Mouse (Mus musculus) megakaryocyte progenitor cell, adult 5-6 weeks (primary cell): ENCODE measurements around the gene Bcl11b. TPM values are rescaled to one million over a fixed set of nuclear protein-coding genes. Genes with fewer than 3 reads are reported as not detected.
A peak's percentile ranks its signal among the peaks of the same experiment; 100 is the strongest.

Experiments used
- ATAC-seq: replicated peaks from 2 replicates; pipeline ENCODE4 v1.8.0; 2016; ENCODE audit warnings: mild to moderate bottlenecking, moderate TSS enrichment, inconsistent platforms; ENCODE audit not compliant: poor library complexity
- total RNA-seq, 2 experiments: library from RNA; stranded (forward) in 1 of 2; stranded (reverse) in 1 of 2; fragments of 157-497, 149-512 nt in 1 of 2; fragments of 200-1000 nt in 1 of 2; gene quantifications; 2 replicates each; pipeline versions ENCODE4 v1.2.3 to v1.2.4; 2015 to 2017

Bcl11b gene
- total RNA-seq, 2 experiments from 2014 or later = 0.02 to 0.33 TPM

- no peak for ATAC-seq
Observed at GRCm38 (mm10) chr12:107974504-107974903, 28.9 kb downstream of the Bcl11b start.

DNA sequence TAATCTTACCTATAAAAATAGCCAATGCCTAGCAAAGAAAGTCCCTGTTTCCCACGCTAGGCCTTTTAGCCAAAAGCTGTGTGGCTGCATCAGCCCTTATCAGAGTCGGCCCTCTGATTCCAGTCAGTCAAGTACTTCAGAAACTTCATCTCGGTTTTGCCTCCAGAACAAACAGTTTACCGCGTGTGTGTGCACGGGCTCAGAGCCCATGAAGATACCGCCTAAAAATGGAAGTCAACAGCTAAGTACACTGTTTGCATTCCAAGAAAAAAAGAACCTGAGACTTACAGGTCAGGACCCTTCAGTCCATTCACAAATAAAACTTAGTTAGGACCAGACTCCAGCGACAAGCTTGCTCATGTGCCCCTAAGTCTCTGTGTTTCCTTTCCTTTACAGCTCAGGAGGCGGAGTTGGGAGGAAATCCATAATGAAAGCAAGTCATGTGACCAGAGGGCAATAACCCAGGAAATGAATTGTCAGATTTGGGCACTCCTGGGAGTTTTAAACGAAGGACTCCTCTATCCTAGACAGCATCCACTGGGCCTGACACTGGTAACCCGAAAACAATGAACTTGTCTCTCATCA lies 29.8 kb downstream of the Bcl11b start:
- ATAC-seq = no peak

- no peak for ATAC-seq
Observed at GRCm38 (mm10) chr12:107971081-107971780, 32.2 kb downstream of the Bcl11b start.

DNA sequence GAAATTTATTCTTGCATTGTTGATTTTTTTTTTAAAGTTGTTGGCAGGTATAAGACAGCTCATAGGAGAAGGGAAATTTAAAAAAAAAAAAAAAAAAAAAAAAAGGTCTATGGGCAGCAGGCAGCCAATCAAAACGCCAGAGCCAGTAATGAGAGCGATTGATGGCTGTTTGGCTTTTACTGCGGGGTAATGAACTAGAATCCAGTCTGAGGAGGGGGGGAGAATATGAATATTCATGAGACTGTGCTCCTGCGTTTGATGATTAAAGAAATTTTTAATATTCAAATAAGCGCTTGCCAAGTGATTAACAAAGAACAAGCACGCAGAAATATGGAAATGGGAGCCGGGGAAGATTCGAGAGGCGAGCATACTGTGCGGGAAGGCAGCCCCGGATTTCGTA lies 32.8 kb downstream of the Bcl11b start:
- no peak for ATAC-seq

DNA sequence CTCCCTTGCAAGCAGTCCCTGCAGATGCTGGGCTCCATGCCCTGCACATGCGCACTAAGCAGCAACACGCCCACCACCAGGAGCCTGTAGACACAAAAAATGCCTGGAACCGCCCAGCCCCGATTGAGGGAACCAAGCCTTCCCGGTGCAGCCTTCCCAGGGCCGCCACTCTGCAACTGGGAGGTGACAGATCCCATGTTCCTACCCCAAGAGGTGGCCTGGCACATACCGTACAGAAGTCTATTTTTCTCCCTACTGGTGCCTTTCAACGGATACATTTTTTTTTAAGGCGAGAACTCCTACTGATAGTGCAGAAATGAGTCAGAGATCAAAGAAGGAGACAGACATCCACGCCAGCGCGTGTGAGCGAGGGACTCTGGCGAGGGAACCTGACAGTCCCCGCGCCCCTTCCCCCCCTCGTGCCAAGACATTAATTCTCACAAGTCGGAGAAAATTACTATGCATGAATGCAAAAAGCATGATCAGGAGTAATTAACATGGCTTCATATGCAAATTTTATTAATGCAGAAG lies 33.5 kb downstream of the Bcl11b start:
- no peak for ATAC-seq

- no peak for ATAC-seq
Observed at GRCm38 (mm10) chr12:107969126-107969525, 34.3 kb downstream of the Bcl11b start.

GRCm38 (mm10) chr12:107968331-107968730 lies 35.1 kb downstream of the Bcl11b start:
- ATAC-seq = no peak

DNA sequence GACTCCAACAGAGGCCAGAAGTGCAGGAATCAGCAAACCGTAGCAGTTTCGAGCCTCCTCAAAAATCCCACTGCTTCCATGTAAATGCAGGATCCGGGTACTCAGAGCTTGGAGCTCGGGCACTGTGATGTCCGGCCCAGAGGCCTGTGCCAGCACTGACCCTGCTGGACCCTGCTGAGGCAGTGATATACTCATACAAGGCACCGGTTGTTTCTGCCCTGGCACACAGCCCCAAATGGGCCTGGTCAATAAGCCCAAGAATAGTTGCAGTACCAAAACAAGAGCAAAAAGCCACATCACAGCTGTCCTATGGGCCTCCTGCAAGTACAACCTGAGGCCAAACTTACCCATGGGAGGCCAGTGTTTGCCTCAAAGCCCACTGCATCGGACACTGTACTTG lies 36.4 kb downstream of the Bcl11b start:
- ATAC-seq = no peak

DNA sequence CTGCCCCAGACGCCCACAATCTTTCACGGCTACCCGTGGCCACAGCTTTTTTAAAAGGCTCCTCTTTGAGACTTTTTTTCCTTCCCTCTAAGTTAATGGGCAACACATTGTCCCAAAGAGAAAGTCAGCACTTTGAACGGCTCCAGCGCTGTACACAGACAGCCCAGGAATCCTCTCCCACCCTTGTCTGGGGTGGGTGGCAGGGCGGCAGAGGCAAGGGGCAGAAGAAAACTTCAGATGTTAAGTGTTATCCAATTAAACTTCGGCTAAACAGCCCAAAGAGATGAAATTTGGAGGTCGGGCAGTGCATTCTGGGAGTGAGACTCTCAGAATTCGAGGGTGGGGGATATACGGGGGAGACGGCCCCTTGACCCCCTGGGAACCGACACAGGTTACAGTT lies 38.3 kb downstream of the Bcl11b start:
- no peak for ATAC-seq

GRCm38 (mm10) chr12:107964396-107965085 lies 38.9 kb downstream of the Bcl11b start:
- no peak for ATAC-seq

DNA sequence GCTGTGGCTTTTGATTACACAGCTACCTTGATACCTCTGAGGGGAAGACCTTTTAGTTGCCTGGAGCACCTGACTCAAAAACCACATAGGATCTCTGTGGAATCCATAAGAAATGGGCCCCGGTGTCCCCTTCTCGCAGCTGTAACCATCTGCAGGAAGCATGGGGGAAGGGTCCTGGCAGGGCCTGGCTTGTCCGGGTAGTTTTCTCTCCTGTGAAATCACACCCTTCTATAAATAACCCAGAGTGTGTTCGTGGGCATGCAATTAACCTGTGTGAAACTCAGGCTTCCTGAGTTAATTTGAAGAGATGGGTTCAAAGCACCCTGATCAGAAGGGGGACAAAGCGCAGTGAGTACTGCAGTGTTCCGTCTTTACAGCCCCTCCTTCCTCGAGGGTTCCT lies 40.5 kb downstream of the Bcl11b start:
- no peak for ATAC-seq

DNA sequence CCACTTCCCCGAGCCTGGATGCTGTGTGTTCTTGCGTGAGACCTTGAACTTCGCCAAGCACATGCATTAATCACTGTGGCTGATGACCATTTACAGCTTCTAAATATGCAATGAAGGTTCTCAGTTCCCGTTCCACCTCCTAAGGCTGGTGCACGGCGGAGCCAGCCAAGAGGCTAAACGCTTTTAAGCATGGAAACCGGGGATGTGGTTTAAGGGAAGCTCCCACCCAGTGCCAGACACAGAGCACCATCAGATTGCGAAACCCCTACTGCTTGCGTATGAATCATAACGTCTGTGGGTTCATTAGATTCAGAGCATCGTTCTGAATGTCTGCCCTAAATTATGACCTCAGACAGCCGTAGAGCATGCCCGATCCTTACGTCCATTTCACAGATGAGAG lies 41.6 kb downstream of the Bcl11b start:
- ATAC-seq = peak; percentile 80

DNA sequence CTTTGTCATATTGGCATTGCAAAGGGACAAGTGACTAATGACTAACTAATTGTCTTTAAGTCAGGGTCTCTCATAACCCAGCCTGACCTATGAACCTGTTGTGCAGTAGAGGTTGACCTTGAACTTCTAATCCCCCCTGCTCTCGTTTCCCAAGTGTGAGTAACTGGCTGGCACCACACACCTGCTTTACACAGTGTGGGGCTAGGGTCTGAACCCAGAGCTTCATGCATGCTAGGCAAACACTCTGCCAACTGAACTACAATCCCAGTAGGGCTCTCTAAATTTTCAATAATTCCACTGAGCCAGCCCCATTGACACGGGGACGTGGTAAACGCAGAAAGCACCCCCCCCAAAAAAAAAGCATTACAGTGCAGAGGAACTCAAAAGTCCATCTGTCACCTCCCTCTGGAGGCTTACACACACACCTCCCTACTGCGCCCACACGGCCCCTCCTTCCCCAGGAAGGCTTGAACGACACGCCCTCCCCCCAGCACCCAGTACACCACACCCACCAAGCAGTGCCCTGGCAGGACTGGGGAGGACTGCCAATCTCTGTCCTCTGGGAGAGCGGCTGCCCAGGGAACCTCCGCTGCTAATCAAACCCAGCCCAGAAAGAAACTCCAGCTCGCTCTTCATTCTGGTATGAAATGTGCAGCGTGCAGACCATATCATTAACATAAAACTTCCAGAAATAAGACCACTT lies 42.5 kb downstream of the Bcl11b start:
- no peak for ATAC-seq

GRCm38 (mm10) chr12:107960365-107960764 lies 43.0 kb downstream of the Bcl11b start:
- no peak for ATAC-seq

DNA sequence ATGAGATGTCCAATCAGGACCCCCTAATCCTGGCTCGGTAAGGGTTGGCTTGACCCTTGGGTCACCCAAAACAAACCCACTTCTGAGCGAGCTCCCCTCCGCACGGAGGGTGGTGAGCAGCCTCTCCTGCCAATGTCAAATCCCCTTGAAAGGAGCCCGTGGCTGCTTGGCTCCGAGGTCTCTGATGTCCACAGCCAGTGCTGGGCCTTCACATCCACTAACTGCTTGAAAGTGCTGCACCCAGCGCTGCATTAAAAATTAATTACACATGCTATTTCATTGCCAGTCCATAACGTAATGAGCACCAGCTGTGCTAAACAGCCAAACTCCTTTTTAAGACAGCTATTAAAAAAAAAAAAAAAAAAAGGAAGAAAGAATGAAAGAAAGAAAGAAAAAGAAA lies 43.5 kb downstream of the Bcl11b start:
- ATAC-seq = no peak

- ATAC-seq = no peak
Observed at GRCm38 (mm10) chr12:107953044-107953684, 50.2 kb downstream of the Bcl11b start.

- no peak for ATAC-seq
Observed at GRCm38 (mm10) chr12:107952318-107952724, 51.1 kb downstream of the Bcl11b start.

GRCm38 (mm10) chr12:107950667-107951179 lies 52.7 kb downstream of the Bcl11b start:
- ATAC-seq = no peak

DNA sequence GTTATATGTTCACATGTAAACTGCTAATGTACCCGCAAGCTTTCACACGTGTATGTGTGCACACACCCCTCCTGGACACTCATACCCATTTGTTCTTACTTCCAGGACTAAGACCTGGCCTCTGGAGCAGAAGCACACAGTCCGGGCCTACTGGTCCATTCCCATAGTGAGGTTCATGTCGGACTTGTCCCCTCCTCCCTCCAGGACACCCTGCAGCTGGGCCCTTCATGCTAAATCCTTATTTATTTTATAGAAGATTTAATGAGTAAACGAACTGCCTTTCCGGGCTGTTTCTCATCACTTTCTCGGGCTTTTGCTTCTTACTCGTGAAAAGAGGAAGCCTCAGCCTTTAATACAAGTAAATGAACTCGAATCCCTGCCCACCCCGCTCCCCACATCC lies 54.0 kb downstream of the Bcl11b start:
- no peak for ATAC-seq

GRCm38 (mm10) chr12:107942100-107942499 lies 61.3 kb downstream of the Bcl11b start:
- ATAC-seq = no peak

DNA sequence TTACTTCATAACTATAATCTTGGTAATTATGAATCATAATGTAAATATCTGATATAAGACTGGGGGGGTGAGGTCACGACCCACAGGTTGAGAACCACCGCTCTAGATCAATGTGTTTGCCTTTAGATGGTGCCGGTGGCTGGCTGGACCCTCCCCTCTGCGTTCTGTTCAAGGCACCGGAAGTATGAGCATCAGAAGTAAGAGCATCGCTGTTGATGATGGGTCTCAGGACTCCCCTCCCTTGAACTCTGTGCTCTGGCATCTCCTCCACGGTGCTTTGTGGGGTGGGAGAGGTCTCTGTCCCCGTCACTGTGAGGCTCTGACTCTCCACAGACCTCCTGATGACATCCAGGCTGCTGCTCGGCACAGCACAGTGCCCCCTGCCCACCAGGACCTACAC lies 62.6 kb downstream of the Bcl11b start:
- no peak for ATAC-seq
